Mouse (Mus musculus): Measurements from ENCODE around the gene Med18.

- TF ChIP-seq POLR2A (IDR thresholded peaks at IDR 0.05; ENCODE audit: borderline replicate concordance, extremely low read depth, insufficient read depth, insufficient read length, poor library complexity, severe bottlenecking) (no peak), CTCF (IDR thresholded peaks at IDR 0.05; ENCODE audit: borderline replicate concordance, extremely low read depth, insufficient read depth, insufficient read length) (no peak)
These were observed 37.9 kb upstream of the Med18 start for GRCm38 (mm10) chr4:132501639-132502038.

Data from brain, embryonic 14.5 days (tissue).